ENCODE assay signal across 9 mouse cellular contexts in the genomic region with DNA sequence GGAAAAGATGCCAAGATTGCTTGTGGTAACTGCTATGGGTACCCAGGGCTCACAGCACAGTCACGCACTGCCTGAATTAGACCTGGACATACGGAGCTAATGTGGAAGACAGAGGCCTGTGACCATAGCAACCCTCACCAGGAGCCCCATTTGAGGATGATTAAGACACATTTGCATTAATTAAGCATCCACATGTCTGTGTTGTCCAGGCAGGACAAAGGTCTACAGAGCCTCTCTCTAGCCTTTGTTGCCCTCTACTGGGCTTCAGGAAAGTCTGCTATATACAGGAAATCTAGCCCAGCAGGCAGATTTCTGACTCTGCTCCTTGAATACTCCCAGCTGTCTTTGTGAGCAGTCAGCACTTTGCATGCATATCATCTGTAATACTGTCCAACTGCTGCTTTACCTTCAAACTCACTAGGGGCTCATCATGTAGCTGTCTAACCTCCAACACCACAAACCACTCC.
A peak's percentile ranks its signal among the peaks of the same experiment; 100 is the strongest.
DNase-seq lines count a peak whose midpoint lies in the region; ATAC-seq and TF ChIP-seq lines count a peak whose summit lies in the region.
"Had no signal": no experiment of that assay in that cellular context is flagged by ENCODE, and none has a peak within 500 bp of the region (broad histone marks: within the 10 kb centered on the region; RNA-seq: fewer than 3 reads in every experiment).

No protein-coding gene starts in this region.

- ATAC-seq in heart, embryonic 11.5 days (replicated peaks; ENCODE audit: insufficient number of reproducible peaks, low FRiP score, low TSS enrichment), result peak; percentile 68
- ATAC-seq in hindbrain, postnatal 0 days, result peak; percentile 98
- peak; percentile 97 for ATAC-seq in midbrain, embryonic 13.5 days

- peak; percentile 83 for TF ChIP-seq CTCF in hindbrain, postnatal 0 days (IDR thresholded peaks at IDR 0.05; ENCODE audit: low read depth)

- DNase-seq in heart, adult 11 months, result no peak
- DNase-seq in NIH3T3 (ENCODE audit: low read depth), result peak; percentile 11
- peak; percentile 11 to 38 for DNase-seq in cerebellum, postnatal 36 days
- DNase-seq in hindbrain, postnatal 0 days (ENCODE audit: low spot score), result peak; percentile 86
- no peak for DNase-seq in urinary bladder, postnatal 14 days (ENCODE audit: low spot score)
- DNase-seq in gastrocnemius, postnatal 14 days, result no peak

- no peak overlapping the region for H3K4me2 ChIP-seq in heart, embryonic 11.5 days
- H3K4me2 ChIP-seq in hindbrain, postnatal 0 days (ENCODE audit: low read depth, low read length), result no peak overlapping the region
- no peak overlapping the region for H3K4me2 ChIP-seq in midbrain, embryonic 13.5 days (replicated peaks)

- no peaks in the 10 kb centered on the region for H3K9me3 ChIP-seq in heart, embryonic 11.5 days (replicated peaks; ENCODE audit: control insufficient read depth, low read length)
- no peaks in the 10 kb centered on the region for H3K9me3 ChIP-seq in hindbrain, postnatal 0 days (ENCODE audit: low read length)
- no peaks in the 10 kb centered on the region for H3K9me3 ChIP-seq in midbrain, embryonic 13.5 days

- no peak overlapping the region for H3K9ac ChIP-seq in heart, embryonic 11.5 days (ENCODE audit: low read depth, low read length)
- no peak overlapping the region for H3K9ac ChIP-seq in hindbrain, postnatal 0 days (replicated peaks; ENCODE audit: low read length)
- H3K9ac ChIP-seq in midbrain, embryonic 13.5 days (replicated peaks), result no peak overlapping the region

- intact Hi-C loops in gastrocnemius, postnatal 14 days (cut with DNase I; ENCODE audit: low total_unique reads), result no loop called here

- H3K36me3 ChIP-seq in heart, embryonic 11.5 days (ENCODE audit: control insufficient read depth, insufficient read depth, low read length), result no peaks in the 10 kb centered on the region
- no peaks in the 10 kb centered on the region for H3K36me3 ChIP-seq in hindbrain, postnatal 0 days (ENCODE audit: insufficient read depth, low read length)
- no peaks in the 10 kb centered on the region for H3K36me3 ChIP-seq in midbrain, embryonic 13.5 days

- no peaks in the 10 kb centered on the region for H3K4me1 ChIP-seq in heart, embryonic 11.5 days (ENCODE audit: control insufficient read depth, insufficient read depth, low read length)
- no peaks in the 10 kb centered on the region for H3K4me1 ChIP-seq in hindbrain, postnatal 0 days (ENCODE audit: insufficient read depth, low read length)
- H3K4me1 ChIP-seq in midbrain, embryonic 13.5 days (replicated peaks), result peaks cover 10% of the 10 kb centered on the region
- H3K4me1 ChIP-seq: megakaryocyte, embryonic 14.5 days had no signal

- H3K4me3 ChIP-seq in heart, embryonic 11.5 days (ENCODE audit: low read depth, low read length), result no peak overlapping the region
- H3K4me3 ChIP-seq in hindbrain, postnatal 0 days (ENCODE audit: low read length), result no peak overlapping the region
- H3K4me3 ChIP-seq in midbrain, embryonic 13.5 days (replicated peaks), result no peak overlapping the region
- H3K4me3 ChIP-seq: megakaryocyte, embryonic 14.5 days had no signal

- 38% methylated on average over 2 of the region's 2 CpGs for WGBS in heart, embryonic 11.5 days (ENCODE audit: insufficient replicate concordance)
- 10% methylated on average over 2 of the region's 2 CpGs for WGBS in hindbrain, postnatal 0 days
- 9% methylated on average over 2 of the region's 2 CpGs for WGBS in midbrain, embryonic 13.5 days

- H3K27ac ChIP-seq in heart, embryonic 11.5 days (ENCODE audit: low read depth, low read length), result no peak overlapping the region
- H3K27ac ChIP-seq in hindbrain, postnatal 0 days, result no peak overlapping the region
- no peak overlapping the region for H3K27ac ChIP-seq in midbrain, embryonic 13.5 days

- H3K27me3 ChIP-seq in heart, embryonic 11.5 days (ENCODE audit: control insufficient read depth, insufficient read depth, low read length), result no peaks in the 10 kb centered on the region
- H3K27me3 ChIP-seq in hindbrain, postnatal 0 days (ENCODE audit: insufficient read depth, low read length), result peaks cover 5% of the 10 kb centered on the region; the same call in 1 of the 2 replicates
- H3K27me3 ChIP-seq in midbrain, embryonic 13.5 days, result no peaks in the 10 kb centered on the region
- H3K27me3 ChIP-seq: megakaryocyte, embryonic 14.5 days had no signal

Comparison
In these comparisons a context has a peak if more than half of its experiments do, and no peak if none do; other contexts are left out.
1. DNase-seq: peak in NIH3T3 (single experiment), cerebellum, postnatal 36 days (2 of 2) and hindbrain, postnatal 0 days (single experiment); none in heart, adult 11 months (single experiment), urinary bladder, postnatal 14 days (single experiment) and gastrocnemius, postnatal 14 days (single experiment).
2. Peak in every context shown above with its lines, with median percentiles within 50 percentile points of each other: ATAC-seq.